Mouse (Mus musculus) limb, embryonic 11.5 days (tissue): ENCODE results near the gene Iqgap2. TPM values are rescaled to one million over a fixed set of nuclear protein-coding genes. Genes with fewer than 3 reads are reported as not detected.

Experiments used
- ATAC-seq: fragments of 200-750 bp; cut with Nextera tagmentation; 2 replicates; pipeline ENCODE4 v1.8.0; 2017; ENCODE audit warnings: low read depth; ENCODE audit not compliant: insufficient number of reproducible peaks, low FRiP score, low TSS enrichment
- DNase-seq: peaks from one replicate; pipeline ENCODE4 v3.0.0-alpha.2; 2015; ENCODE audit warnings: low spot score
- H3K27ac ChIP-seq: fragments of 300-500 bp; sonication (generic); replicated peaks from 2 replicates; pipeline ENCODE4 v1.5.1; 2014; ENCODE audit warnings: low read depth, mild to moderate bottlenecking, low read length
- H3K27me3 ChIP-seq: fragments of 300-500 bp; sonication (generic); 2 replicates; pipeline ENCODE4 v1.6.1; 2014; ENCODE audit warnings: mild to moderate bottlenecking, low read length, mixed read lengths; ENCODE audit not compliant: control insufficient read depth, insufficient read depth
- H3K36me3 ChIP-seq: fragments of 300-500 bp; sonication (generic); 2 replicates; pipeline ENCODE4 v1.6.1; 2014; ENCODE audit warnings: mild to moderate bottlenecking, low read length, moderate library complexity, mixed read lengths; ENCODE audit not compliant: control insufficient read depth, insufficient read depth
- H3K4me1 ChIP-seq: fragments of 300-500 bp; sonication (generic); 2 replicates; pipeline ENCODE4 v1.6.1; 2014; ENCODE audit warnings: low read length, mixed read lengths; ENCODE audit not compliant: control insufficient read depth, insufficient read depth
- H3K4me2 ChIP-seq: fragments of 300-500 bp; sonication (generic); 2 replicates; pipeline ENCODE4 v1.6.1; 2014; ENCODE audit warnings: low read depth, mild to moderate bottlenecking, moderate library complexity; ENCODE audit not compliant: severe bottlenecking
- H3K4me3 ChIP-seq: fragments of 300-500 bp; sonication (generic); 2 replicates; pipeline ENCODE4 v1.5.1; 2014; ENCODE audit warnings: low read depth, low read length
- H3K9ac ChIP-seq: fragments of 300-500 bp; sonication (generic); 2 replicates; pipeline ENCODE4 v1.6.1; 2014; ENCODE audit warnings: mild to moderate bottlenecking, low read length
- H3K9me3 ChIP-seq: fragments of 300-500 bp; sonication (generic); 2 replicates; pipeline ENCODE4 v1.6.1; 2016; ENCODE audit warnings: low read length; ENCODE audit not compliant: control insufficient read depth
- WGBS: fragments of 180-500 bp; shearing (Covaris S2); extraction: QIAGEN DNeasy Blood & Tissue Kit; methylation state at CpG from one replicate; pipeline ENCODE4 v1.1.7; 2014; 5-methylcytosine and 5-hydroxymethylcytosine counted together
- polyA plus RNA-seq: library from polyadenylated mRNA; unstranded; fragments of >200 nt; fragmentation: Nextera tagmentation; extraction: Ambion mirVana; gene quantifications from 2 replicates; pipeline ENCODE4 v1.2.1, GENCODE M21; 2014

Gene Iqgap2
- polyA plus RNA-seq, 1 experiment from 2014 or later, result 15.3 TPM

GRCm38 (mm10) chr13:95715356-95715755 is 176.4 kb downstream of the Iqgap2 start:
- no peaks in the 10 kb centered on the region for H3K27me3 ChIP-seq
- DNase-seq (no peak), ATAC-seq (no peak)
- no peak overlapping the region for H3K4me2 ChIP-seq
- no peaks in the 10 kb centered on the region for H3K9me3 ChIP-seq
- H3K27ac ChIP-seq, result no peak overlapping the region
- no peak overlapping the region for H3K9ac ChIP-seq
- H3K36me3 ChIP-seq, result no peaks in the 10 kb centered on the region
- no peak overlapping the region for H3K4me3 ChIP-seq
- WGBS, result 84% methylated on average over 4 of the region's 4 CpGs
- no peaks in the 10 kb centered on the region for H3K4me1 ChIP-seq

- H3K4me2 ChIP-seq, result no peak overlapping the region
- no peak overlapping the region for H3K4me3 ChIP-seq
- H3K27ac ChIP-seq, result no peak overlapping the region
- H3K9ac ChIP-seq, result no peak overlapping the region
- no peak for ATAC-seq
- H3K27me3 ChIP-seq, result no peaks in the 10 kb centered on the region
- DNase-seq, result no peak
- H3K4me1 ChIP-seq, result no peaks in the 10 kb centered on the region
- no peaks in the 10 kb centered on the region for H3K9me3 ChIP-seq
- H3K36me3 ChIP-seq, result no peaks in the 10 kb centered on the region
- 71% methylated on average over 3 of the region's 3 CpGs for WGBS
These were observed 177.3 kb downstream of the Iqgap2 start for GRCm38 (mm10) chr13:95714271-95714975.

- WGBS, result 89% methylated on average over 9 of the region's 9 CpGs
- Histone ChIP-seq H3K4me3 (no peak overlapping the region), H3K27me3 (no peaks in the 10 kb centered on the region), H3K9me3 (no peaks in the 10 kb centered on the region), H3K27ac (no peak overlapping the region), H3K36me3 (no peaks in the 10 kb centered on the region), H3K4me2 (no peak overlapping the region), H3K9ac (no peak overlapping the region), H3K4me1 (no peaks in the 10 kb centered on the region)
- no peak for DNase-seq
- no peak for ATAC-seq
These were observed 179.0 kb downstream of the Iqgap2 start for GRCm38 (mm10) chr13:95712570-95713268.

GRCm38 (mm10) chr13:95712054-95712453 is 179.7 kb downstream of the Iqgap2 start:
- no peak overlapping the region for H3K9ac ChIP-seq
- no peak overlapping the region for H3K4me2 ChIP-seq
- DNase-seq (no peak), ATAC-seq (no peak)
- no peak overlapping the region for H3K4me3 ChIP-seq
- no peaks in the 10 kb centered on the region for H3K36me3 ChIP-seq
- H3K4me1 ChIP-seq, result no peaks in the 10 kb centered on the region
- H3K27ac ChIP-seq, result no peak overlapping the region
- no peaks in the 10 kb centered on the region for H3K27me3 ChIP-seq
- H3K9me3 ChIP-seq, result no peaks in the 10 kb centered on the region

GRCm38 (mm10) chr13:95705589-95705988 is 186.1 kb downstream of the Iqgap2 start:
- Histone ChIP-seq H3K9me3 (no peaks in the 10 kb centered on the region), H3K4me3 (no peak overlapping the region), H3K27me3 (no peaks in the 10 kb centered on the region), H3K27ac (no peak overlapping the region), H3K36me3 (no peaks in the 10 kb centered on the region), H3K9ac (no peak overlapping the region), H3K4me2 (no peak overlapping the region), H3K4me1 (no peaks in the 10 kb centered on the region)
- WGBS, result 92% methylated on average over 6 of the region's 6 CpGs
- ATAC-seq, result no peak
- DNase-seq, result no peak

- no peak overlapping the region for H3K4me2 ChIP-seq
- H3K4me3 ChIP-seq, result no peak overlapping the region
- ATAC-seq, result no peak
- no peaks in the 10 kb centered on the region for H3K4me1 ChIP-seq
- H3K36me3 ChIP-seq, result no peaks in the 10 kb centered on the region
- no peaks in the 10 kb centered on the region for H3K9me3 ChIP-seq
- no peak for DNase-seq
- H3K9ac ChIP-seq, result no peak overlapping the region
- H3K27me3 ChIP-seq, result no peaks in the 10 kb centered on the region
- 71% methylated on average over 5 of the region's 5 CpGs for WGBS
- H3K27ac ChIP-seq, result no peak overlapping the region
These were observed 188.3 kb downstream of the Iqgap2 start for GRCm38 (mm10) chr13:95703376-95703775.

GRCm38 (mm10) chr13:95697874-95698273 is 193.8 kb downstream of the Iqgap2 start:
- ATAC-seq, result no peak
- H3K36me3 ChIP-seq, result no peaks in the 10 kb centered on the region
- no peak for DNase-seq
- H3K27me3 ChIP-seq, result no peaks in the 10 kb centered on the region
- WGBS, result 42% methylated on average over 6 of the region's 6 CpGs
- no peak overlapping the region for H3K4me3 ChIP-seq
- H3K27ac ChIP-seq, result no peak overlapping the region
- H3K4me2 ChIP-seq, result no peak overlapping the region
- H3K9me3 ChIP-seq, result no peaks in the 10 kb centered on the region
- no peak overlapping the region for H3K9ac ChIP-seq
- H3K4me1 ChIP-seq, result no peaks in the 10 kb centered on the region

GRCm38 (mm10) chr13:95696654-95697163 is 195.0 kb downstream of the Iqgap2 start, which contains the start of gene F2rl2:
TSS of gene F2rl2 (plus strand) at chr13:95696853.
- H3K27ac ChIP-seq, result no peak within 1 kb of the TSS
- DNase-seq (no peak), ATAC-seq (no peak)
- 79% methylated on average over 4 of the region's 4 CpGs for WGBS
- no peak within 1 kb of the TSS for H3K9ac ChIP-seq
- H3K27me3 ChIP-seq, result no peaks in the 10 kb centered on the region
- H3K36me3 ChIP-seq, result no peaks in the 10 kb centered on the region
- 0 out of 2 replicates have a peak, but pooled peaks cover 2% of the 10 kb centered on the region for H3K4me1 ChIP-seq
- H3K4me2 ChIP-seq, result no peak within 1 kb of the TSS
- no peaks in the 10 kb centered on the region for H3K9me3 ChIP-seq
- no peak within 1 kb of the TSS for H3K4me3 ChIP-seq
